In genomic region chr7:144731897-144732291, GRCm38 (mm10) we compare ENCODE assay signal across 16 mouse cellular contexts. TPM values are rescaled to one million over a fixed set of nuclear protein-coding genes. Genes with fewer than 3 reads are reported as not detected.
DNase-seq lines count a peak whose midpoint lies in the region; ATAC-seq lines count a peak whose summit lies in the region.
"Had no signal": no experiment of that assay in that cellular context is flagged by ENCODE, and none has a peak within 500 bp of the region (broad histone marks: within the 10 kb centered on the region; RNA-seq: fewer than 3 reads in every experiment).

No protein-coding gene starts in this region.

- H3K9me3 ChIP-seq in heart, embryonic 10.5 days: no peaks in the 10 kb centered on the region
- H3K9me3 ChIP-seq in intestine, embryonic 16.5 days (ENCODE audit: control insufficient read depth, low read length): no peaks in the 10 kb centered on the region
- no peaks in the 10 kb centered on the region for H3K9me3 ChIP-seq in stomach, embryonic 14.5 days (ENCODE audit: control insufficient read depth, low read depth, low read length)
- H3K9me3 ChIP-seq: embryonic facial prominence, embryonic 15.5 days; limb, embryonic 10.5 days had no signal

- DNase-seq in heart, embryonic 10.5 days (ENCODE audit: low spot score): peak; percentile 85
- no peak for DNase-seq in heart, postnatal 25 days (ENCODE audit: low spot score)
- DNase-seq in brain, adult 2 months (ENCODE audit: low read depth, low spot score): peak; percentile 16
- no peak for DNase-seq in cerebellum, adult 9-11 months
- no peak for DNase-seq in left cerebral cortex, postnatal 25 days (ENCODE audit: low spot score in 2 of 2)
- no peak for DNase-seq in right cerebral cortex, postnatal 4 days
- DNase-seq: B cell, adult 2 months; cerebellum, adult 11 months; gastrocnemius, postnatal 10 days; heart, postnatal 14 days; kidney, adult 11 months; lung, postnatal 14 days had no signal

- H3K4me2 ChIP-seq in intestine, embryonic 16.5 days (ENCODE audit: low read depth, low read length): no peak overlapping the region
- H3K4me2 ChIP-seq in stomach, embryonic 14.5 days (replicated peaks; ENCODE audit: low read depth, low read length): no peak overlapping the region
- H3K4me2 ChIP-seq: embryonic facial prominence, embryonic 15.5 days had no signal

- intact Hi-C loops in heart, postnatal 25 days (cut with DNase I): loop anchor here (5.0 kb wide), 1 partner anchor 40 kb away; no protein-coding TSS in a partner anchor
- intact Hi-C loops in left cerebral cortex, postnatal 25 days (cut with DNase I): no loop called here

- H3K4me1 ChIP-seq in heart, embryonic 10.5 days: peaks cover 17% of the 10 kb centered on the region
- H3K4me1 ChIP-seq in intestine, embryonic 16.5 days (ENCODE audit: control insufficient read depth, insufficient read depth, low read length): peaks cover 11% of the 10 kb centered on the region
- H3K4me1 ChIP-seq in stomach, embryonic 14.5 days (ENCODE audit: control insufficient read depth, insufficient read depth, low read length): peaks cover 20% of the 10 kb centered on the region
- H3K4me1 ChIP-seq: embryonic facial prominence, embryonic 15.5 days had no signal

- H3K36me3 ChIP-seq in heart, embryonic 10.5 days: no peaks in the 10 kb centered on the region
- H3K36me3 ChIP-seq in intestine, embryonic 16.5 days (ENCODE audit: control insufficient read depth, insufficient read depth, low read length): no peaks in the 10 kb centered on the region
- H3K36me3 ChIP-seq in stomach, embryonic 14.5 days (ENCODE audit: control insufficient read depth, insufficient read depth, low read length): no peaks in the 10 kb centered on the region
- H3K36me3 ChIP-seq: embryonic facial prominence, embryonic 15.5 days; limb, embryonic 10.5 days had no signal

- no peak overlapping the region for H3K9ac ChIP-seq in intestine, embryonic 16.5 days (ENCODE audit: low read depth, low read length)
- H3K9ac ChIP-seq in stomach, embryonic 14.5 days (replicated peaks; ENCODE audit: low read depth, low read length): no peak overlapping the region
- H3K9ac ChIP-seq: embryonic facial prominence, embryonic 15.5 days had no signal

- H3K27ac ChIP-seq in heart, embryonic 10.5 days: peak overlapping the region; percentile 69
- H3K27ac ChIP-seq in intestine, embryonic 16.5 days (ENCODE audit: low read length): no peak overlapping the region
- H3K27ac ChIP-seq in stomach, embryonic 14.5 days (ENCODE audit: low read length): peak overlapping the region; percentile 58; the same call in 1 of the 2 replicates
- H3K27ac ChIP-seq: embryonic facial prominence, embryonic 15.5 days; limb, embryonic 10.5 days had no signal

- WGBS in heart, embryonic 10.5 days: 39% methylated on average over 4 of the region's 4 CpGs
- 25% methylated on average over 4 of the region's 4 CpGs for WGBS in intestine, embryonic 16.5 days
- 37% methylated on average over 4 of the region's 4 CpGs for WGBS in stomach, embryonic 14.5 days

- peak; percentile 94 for ATAC-seq in intestine, embryonic 16.5 days
- ATAC-seq in stomach, embryonic 14.5 days (ENCODE audit: insufficient number of reproducible peaks, insufficient read depth, low FRiP score, low read depth): peak; percentile 62

- H3K27me3 ChIP-seq in heart, embryonic 10.5 days (ENCODE audit: insufficient read depth, poor library complexity, severe bottlenecking): peaks cover 21% of the 10 kb centered on the region
- H3K27me3 ChIP-seq in intestine, embryonic 16.5 days (replicated peaks; ENCODE audit: control insufficient read depth, insufficient read depth, low read length): no peaks in the 10 kb centered on the region
- H3K27me3 ChIP-seq in stomach, embryonic 14.5 days (ENCODE audit: control insufficient read depth, insufficient read depth, low read length): no peaks in the 10 kb centered on the region

- H3K4me3 ChIP-seq in heart, embryonic 10.5 days: no peak overlapping the region
- no peak overlapping the region for H3K4me3 ChIP-seq in intestine, embryonic 16.5 days (ENCODE audit: low read length)
- H3K4me3 ChIP-seq in stomach, embryonic 14.5 days (ENCODE audit: low read depth, low read length): no peak overlapping the region
- H3K4me3 ChIP-seq: embryonic facial prominence, embryonic 15.5 days; limb, embryonic 10.5 days had no signal

RNA-seq across cellular contexts. Expression of gene Ano1, which starts 19.9 kb away (rescaled TPM):
- polyA plus RNA-seq in heart, embryonic 10.5 days (2016; fragmentation: Nextera tagmentation; extraction: Ambion mirVana): 18.1 and 18.3 TPM in 2 replicates
- 10 to 100 TPM; 11.8 to 13.7 TPM for total RNA-seq in heart, postnatal 25 days (2021)
- 19.9 and 20.3 TPM in 2 replicates for polyA plus RNA-seq in intestine, embryonic 16.5 days (2015; fragmentation: Nextera tagmentation; extraction: Ambion mirVana)
- 65.0 and 69.8 TPM in 2 replicates for polyA plus RNA-seq in stomach, embryonic 14.5 days (2014; fragmentation: Nextera tagmentation; extraction: Ambion mirVana)
- total RNA-seq in left cerebral cortex, postnatal 25 days (2021): 1 to 10 TPM; 2.8 to 2.9 TPM

Comparison
In these comparisons a context has a peak if more than half of its experiments do, and no peak if none do; other contexts are left out.
1. DNase-seq: peak in heart, embryonic 10.5 days (single experiment) and brain, adult 2 months (single experiment); none in heart, postnatal 25 days (single experiment), cerebellum, adult 9-11 months (single experiment), left cerebral cortex, postnatal 25 days (0 of 2) and right cerebral cortex, postnatal 4 days (single experiment).